Mouse (Mus musculus) right cerebral cortex, adult 2 months (tissue): ENCODE results near the gene Lrrc55.
"Not testable (repeated sequence)": the region's sequence is repeated elsewhere in the genome, so short reads cannot be mapped to it uniquely, and the experiment has no call there.

ENCODE experiments used
- DNase-seq, 2 experiments: peaks; one replicate each; pipeline ENCODE4 v3.0.0; 2021 to 2022; ENCODE audit warnings: low spot score in 2 of 2

Lrrc55 gene

DNA sequence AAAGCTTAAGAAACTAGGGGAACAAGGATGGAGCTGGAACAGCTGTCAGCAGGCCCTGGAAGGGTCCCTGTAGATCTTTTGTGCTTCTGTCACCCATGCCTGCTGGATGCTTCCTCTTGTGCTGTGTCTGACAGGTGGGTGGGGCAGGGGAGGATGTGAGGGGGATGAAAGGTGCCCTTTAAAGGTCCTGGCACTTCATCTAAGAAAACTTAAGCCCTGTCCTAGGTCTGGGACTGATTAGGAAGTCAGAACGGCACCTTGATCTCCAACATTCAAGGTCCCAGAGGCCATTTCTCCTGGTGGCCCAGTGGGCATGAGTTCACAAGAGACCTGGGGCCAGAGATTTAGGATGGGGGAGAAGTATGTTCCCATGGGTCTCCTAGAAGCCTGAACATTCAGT, at the start of gene Lrrc55:
TSS of gene Lrrc55 (minus strand) at position 297 of the 400 bp plus-strand sequence.
- DNase-seq, result no peak

DNA sequence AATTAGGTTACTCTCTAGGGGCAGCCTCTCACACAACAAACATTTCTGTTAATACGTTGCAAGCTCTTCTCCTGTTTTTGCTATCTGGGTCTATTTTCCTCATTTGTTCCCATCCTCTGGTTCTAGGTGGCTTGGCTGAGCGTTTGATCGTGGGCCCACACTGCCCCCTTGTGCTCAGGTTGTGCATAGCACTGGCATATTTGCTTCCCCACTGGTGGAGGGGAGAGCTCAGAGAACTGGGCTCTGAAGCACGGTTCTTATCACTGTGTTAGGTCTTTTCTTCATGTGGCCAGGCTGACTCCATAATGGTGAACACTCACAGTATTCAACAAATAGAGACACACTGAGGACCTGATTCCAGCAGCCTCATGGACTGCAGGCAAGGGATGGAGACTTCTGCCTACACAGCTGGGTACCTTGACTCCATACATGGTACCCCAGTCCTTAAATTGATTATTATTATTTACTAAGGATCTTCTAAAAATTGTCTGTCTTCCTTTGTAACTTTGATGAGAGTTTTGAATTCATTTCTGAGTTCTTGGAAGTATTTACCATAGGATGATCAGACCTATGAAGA, 49.6 kb upstream of the Lrrc55 start:
- peak; percentile 86 to 89 for DNase-seq

DNA sequence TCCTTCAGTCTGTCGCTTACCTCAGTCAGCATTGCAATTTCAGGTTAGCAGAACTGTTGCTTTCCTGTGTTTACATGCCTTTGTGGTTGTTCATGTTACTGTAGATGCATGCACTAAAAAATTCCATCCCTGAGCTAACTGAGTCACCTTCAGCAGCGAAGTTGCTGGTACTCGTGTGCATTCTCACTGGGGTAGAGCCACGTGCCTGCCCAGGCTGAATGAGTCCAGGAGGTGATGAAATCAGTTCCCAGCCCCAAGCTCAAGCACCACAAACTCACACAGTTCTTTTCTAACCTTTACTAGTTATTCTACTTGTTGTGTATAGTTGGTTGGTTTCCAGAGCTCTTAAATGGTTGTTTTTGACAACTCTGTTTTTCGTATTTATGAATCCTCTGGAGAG, 48.7 kb upstream of the Lrrc55 start:
- DNase-seq, result no peak

GRCm38 (mm10) chr2:85238068-85238667, 41.2 kb upstream of the Lrrc55 start:
- no peak for DNase-seq

DNA sequence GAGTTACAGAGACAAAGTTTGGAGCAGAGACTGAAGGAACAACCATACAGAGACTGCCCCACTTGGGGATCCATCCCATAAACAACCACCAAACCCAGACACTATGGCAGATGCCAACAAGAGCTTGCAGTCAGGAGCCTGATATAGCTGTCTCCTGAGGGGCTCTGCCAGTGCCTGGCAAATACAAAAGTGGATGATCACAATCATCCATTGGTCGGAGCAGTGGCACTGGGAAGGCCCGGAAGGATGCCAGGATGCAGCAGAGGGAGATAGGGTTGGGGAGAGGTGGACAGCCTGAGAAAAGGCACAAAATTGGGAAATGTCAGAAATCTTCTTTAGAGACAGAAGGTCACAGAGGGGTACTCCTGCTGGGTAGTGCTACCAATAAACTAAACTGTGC, 40.2 kb upstream of the Lrrc55 start:
- not testable (repeated sequence) for DNase-seq

DNA sequence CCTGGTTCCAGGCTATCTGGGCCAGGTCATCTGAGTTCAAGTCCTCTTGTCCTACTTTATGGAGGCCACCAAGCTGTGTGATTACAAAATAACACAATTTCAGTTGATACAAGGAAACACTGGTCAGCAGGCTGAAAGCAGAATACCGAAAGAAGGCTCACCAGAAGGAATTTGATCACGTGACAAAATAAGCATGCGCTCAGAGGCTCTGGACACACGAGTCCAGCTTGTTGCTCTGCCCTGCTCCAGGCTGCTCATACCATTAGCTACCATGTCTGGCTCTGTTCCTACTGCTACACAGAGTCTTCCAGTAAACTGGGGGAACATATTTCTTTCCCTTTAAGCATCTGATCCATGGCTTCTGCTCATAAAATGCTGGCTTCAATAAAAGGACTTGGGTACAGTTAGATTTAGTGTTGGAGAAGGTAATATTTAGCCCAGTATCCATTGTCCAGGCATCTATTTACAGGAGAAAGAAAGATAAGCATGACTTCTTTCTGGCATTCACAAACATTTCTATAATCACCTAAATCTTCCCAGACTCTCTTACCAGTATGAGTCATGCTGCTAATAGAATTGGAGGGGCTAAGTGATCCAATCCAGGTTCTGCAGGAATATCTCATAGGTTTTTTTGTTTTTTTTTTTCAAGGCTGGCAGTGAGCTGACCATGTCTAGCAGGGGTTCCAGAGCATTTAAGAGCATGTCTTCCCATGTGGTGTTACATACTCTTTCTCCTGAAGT, 33.9 kb upstream of the Lrrc55 start:
- no peak for DNase-seq

DNA sequence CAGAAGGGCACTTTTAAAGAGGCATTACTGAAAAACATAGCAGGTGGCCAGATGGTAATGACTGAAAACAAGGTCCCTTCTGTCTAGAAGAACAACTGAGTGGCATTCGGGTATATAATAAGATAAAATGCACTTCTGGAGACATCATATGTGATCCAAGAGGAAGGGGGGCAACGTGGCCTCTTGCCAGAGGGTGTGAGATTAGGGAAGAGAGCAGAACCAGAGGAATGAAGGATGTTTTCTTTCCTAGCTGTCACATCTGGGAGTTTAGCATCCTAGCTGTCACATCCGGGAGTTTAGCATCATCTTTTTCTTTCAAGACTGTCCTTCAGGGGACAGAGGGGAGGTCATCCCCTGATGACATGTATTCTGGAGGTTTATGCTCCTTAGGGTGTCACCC, 32.6 kb upstream of the Lrrc55 start:
- DNase-seq, result no peak

DNA sequence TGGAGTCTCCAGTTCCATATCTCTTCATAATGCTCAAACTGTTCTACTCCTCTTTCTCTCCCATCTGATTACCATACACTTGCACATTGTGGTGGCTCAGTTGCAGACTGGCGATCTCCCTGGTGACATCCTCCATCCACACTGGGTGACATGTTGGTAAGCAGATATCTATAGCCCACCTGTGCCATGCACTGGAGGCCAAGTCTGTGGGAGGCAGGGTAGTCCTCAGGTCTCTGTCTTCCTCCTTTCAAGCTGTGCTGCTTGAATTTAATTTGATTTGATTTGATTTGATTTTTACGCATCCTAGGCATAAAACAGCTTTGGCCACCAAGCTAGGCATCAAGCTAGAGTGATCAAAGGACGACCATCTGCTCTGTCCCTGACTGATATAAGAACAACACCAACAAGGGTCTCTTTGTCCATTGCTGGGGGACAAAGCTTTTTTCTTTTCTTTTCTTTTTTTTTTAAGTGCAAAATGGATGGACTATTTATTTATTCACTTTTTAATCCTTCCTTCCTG, 30.9 kb upstream of the Lrrc55 start:
- DNase-seq, result no peak

- DNase-seq, result peak; percentile 10 to 14
Measured at GRCm38 (mm10) chr2:85224221-85225179, 27.5 kb upstream of the Lrrc55 start.

DNA sequence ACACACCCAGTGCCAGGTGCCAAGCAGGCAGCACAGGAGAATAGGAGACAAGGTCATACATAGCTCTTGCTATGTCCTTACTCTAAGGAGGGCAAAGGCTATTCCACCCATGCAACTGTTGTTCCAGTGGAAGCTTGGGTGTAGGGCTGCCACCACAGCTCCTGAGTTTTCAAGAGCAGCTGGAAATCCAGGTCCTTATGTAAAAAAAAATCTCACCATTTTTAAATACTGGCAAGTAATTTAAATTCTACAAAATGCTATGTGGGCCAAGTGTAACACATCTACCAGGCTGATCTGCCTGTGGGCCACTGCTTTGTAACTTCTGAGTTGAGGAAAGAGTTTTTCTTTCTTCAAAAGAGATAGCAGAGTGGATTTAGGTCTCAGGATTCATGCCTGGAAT, 19.6 kb upstream of the Lrrc55 start:
- DNase-seq, result no peak

- DNase-seq, result peak; percentile 57 to 79
Measured at GRCm38 (mm10) chr2:85213746-85214145, 16.7 kb upstream of the Lrrc55 start.

- no peak for DNase-seq
Measured at GRCm38 (mm10) chr2:85209301-85209700, 12.3 kb upstream of the Lrrc55 start.

DNA sequence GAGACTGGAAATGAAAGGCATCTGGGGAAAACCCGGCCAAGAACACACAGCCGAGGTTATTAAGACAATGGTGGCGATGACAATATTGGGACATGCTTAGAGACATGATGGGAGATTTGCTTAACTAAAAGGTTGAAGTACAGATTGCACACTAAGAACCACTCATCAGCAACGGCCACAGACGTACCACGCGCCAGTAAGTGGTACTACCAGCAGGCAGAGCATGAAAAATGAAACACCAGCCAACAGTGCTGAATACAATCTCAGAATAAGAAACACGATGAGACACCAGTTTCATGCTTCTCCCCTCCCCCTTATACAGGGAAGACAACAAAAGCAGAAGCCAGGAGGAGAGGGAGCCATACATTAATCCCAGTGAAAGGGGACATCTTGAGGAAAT, 8.2 kb upstream of the Lrrc55 start:
- DNase-seq, result no peak

DNA sequence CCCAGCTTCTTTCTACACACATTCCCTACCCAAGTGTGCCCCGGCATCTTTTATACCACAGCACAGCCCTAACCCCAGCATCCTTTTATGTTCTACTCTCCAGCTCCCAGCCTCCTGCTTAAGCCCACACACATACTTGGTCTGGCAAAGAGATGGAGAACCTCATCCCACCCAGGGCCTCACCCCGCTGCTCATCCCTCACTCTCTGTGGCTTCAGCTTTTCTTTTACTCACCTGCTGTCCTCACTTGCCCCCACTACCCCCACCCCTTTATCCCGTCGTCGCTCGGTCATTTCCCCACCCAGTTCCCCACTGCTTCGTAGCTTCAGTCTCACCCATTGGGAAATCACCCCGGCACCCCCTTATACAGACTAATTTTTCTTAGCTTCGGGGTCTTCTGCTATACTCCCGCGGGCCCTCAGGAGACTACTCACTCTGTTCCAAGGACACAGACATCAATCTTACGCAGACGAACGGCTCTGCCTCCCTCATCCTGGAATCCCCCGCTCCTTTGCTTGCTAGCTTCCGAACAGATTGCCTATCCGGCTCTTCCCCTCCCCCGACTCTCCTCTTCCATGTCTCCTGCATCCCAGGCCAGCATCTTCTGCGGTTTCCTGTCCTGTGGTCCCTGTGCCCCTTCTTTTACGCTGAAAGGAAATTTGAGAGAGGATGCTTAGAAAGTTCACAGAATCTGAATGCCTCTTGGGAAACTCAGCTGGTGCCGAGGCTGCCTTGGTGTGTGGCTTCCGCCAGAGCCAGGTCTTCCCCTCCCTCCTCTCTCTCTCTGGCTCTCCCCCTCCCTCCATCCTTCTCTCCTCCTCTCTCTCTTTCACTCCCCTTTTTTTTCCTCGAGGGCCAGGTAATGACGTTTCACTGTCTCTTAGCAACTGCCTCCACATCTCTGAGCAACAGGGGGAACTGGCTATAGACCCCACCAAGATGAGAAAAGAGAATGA, 1.3 kb upstream of the Lrrc55 start:
- peak; percentile 54 to 60 for DNase-seq

DNA sequence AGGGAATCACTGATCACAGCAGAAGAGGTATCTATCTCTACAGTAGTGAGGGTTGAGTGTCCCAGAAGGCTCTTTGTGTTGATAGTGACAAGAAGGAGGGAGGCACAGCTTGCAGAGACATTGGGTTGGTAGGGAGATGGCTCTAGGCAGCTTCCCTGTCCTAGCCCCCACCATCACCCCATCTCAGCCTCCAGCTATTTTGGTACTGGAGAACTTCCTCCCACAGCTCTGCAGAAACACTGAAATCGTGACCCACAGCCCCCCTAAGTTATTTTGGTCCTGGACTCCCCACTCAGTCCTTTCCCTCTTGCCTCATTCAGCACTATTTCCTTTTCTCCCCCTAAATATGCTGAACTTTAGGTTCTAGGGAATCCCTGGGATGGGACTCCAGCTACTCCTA, 2.4 kb downstream of the Lrrc55 start:
- DNase-seq, result peak; percentile 10 to 20

DNA sequence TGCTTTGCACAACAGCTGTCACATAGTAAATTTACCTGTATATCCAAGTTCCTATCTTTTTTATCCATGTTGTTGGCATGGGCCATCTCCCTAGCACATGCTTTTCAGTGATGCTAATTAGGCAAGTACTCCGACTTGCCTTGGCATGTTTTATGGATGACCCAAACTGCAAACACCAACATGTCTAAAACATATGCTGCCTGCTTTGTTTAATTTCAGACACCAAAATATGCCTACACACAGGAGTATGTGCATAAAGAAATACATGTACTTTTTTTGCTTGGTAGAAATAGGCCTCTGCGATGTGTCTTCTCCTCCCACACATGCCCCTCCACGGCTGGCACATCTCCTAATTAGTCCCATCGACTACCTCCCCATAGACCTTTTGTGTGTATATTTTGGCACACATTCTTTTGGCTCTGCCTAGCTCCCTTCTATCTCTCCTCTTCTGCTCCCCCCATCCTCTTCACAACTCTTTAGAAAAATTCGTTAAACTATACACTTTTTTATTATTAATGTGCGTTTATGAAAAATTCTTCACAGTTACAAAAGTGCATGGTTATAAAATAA, 9.3 kb downstream of the Lrrc55 start:
- DNase-seq, result no peak

GRCm38 (mm10) chr2:85178139-85178800, 18.7 kb downstream of the Lrrc55 start:
- no peak for DNase-seq

DNA sequence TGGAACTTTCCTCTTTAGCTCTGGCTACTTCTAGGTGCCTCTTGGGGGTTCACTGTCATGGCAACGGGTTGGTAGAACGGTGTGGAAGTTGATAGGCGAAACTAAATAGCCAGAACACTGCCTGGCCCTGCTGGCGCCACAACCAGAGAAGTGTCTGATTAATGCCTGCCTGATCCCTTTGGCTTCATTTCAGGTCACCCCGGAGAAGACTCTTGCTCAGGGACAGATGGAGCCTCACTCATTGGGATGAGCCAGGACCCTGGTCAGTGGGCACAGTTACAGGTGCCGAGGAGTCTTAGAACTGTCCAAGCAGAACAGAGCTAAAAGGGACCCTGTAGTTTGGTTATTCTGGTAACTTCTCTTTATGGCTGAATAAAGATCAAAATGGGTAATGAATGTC, 23.5 kb downstream of the Lrrc55 start:
- DNase-seq, result no peak

DNA sequence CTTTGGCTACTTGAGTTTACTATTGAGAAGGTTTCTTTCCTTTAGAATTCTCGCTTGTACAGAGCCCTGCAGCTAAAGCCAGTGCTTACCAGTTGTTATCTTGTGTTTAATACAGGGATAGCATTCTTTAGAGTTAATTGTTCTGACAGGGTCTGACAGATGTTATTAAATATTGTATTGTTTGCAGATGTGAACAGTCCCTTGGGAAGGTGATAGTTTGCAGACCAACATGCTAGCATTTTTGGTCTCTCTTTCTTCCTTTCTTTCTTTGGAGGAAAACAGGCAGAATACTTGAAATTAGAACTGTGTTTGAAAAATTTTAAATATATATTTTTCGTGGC, 24.3 kb downstream of the Lrrc55 start:
- no peak for DNase-seq
